ENCODE assay signal across 8 mouse cellular contexts in the genomic region with DNA sequence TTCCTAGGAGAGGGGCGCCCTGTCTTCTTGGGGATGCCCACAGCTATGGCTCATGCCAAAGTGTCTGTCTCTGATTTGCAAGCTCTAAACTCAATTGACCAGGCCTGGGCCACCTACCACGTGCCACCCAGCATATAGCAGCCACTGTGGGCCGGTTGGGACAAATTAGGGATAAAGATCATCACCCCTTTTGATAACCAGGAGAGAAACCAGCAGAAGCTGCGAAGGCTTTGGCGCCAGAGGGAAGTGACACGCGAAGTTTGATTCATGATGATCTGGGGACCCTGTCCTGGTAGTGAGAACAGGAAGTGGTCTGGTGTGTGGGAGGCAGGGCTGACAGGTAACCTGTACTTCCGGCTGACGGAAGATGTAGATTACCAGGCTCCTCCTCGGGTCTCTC. TPM values are rescaled to one million over a fixed set of nuclear protein-coding genes. Genes with fewer than 3 reads are reported as not detected.
DNase-seq lines count a peak whose midpoint lies in the region; ATAC-seq lines count a peak whose summit lies in the region.

No protein-coding gene starts in this region.

- peak overlapping the region; percentile 69 for H3K4me2 ChIP-seq in heart, embryonic 11.5 days
- H3K4me2 ChIP-seq in embryonic facial prominence, embryonic 12.5 days (replicated peaks): peak overlapping the region; percentile 66
- H3K4me2 ChIP-seq in limb, embryonic 11.5 days (ENCODE audit: low read depth, severe bottlenecking): peak overlapping the region; percentile 68

- no peak overlapping the region for H3K27ac ChIP-seq in heart, embryonic 11.5 days (ENCODE audit: low read depth, low read length)
- H3K27ac ChIP-seq in embryonic facial prominence, embryonic 12.5 days: no peak overlapping the region
- H3K27ac ChIP-seq in limb, embryonic 11.5 days (replicated peaks; ENCODE audit: low read depth, low read length): no peak overlapping the region

- intact Hi-C loops in heart, postnatal 25 days (cut with DNase I): no loop called here

- peaks cover 16% of the 10 kb centered on the region for H3K27me3 ChIP-seq in heart, embryonic 11.5 days (ENCODE audit: control insufficient read depth, insufficient read depth, low read length)
- H3K27me3 ChIP-seq in embryonic facial prominence, embryonic 12.5 days: peaks cover 47% of the 10 kb centered on the region
- H3K27me3 ChIP-seq in limb, embryonic 11.5 days (ENCODE audit: control insufficient read depth, insufficient read depth, low read length): peaks cover 18% of the 10 kb centered on the region

- H3K4me3 ChIP-seq in heart, embryonic 11.5 days (ENCODE audit: low read depth, low read length): peak overlapping the region; percentile 53
- H3K4me3 ChIP-seq in embryonic facial prominence, embryonic 12.5 days: peak overlapping the region; percentile 36
- peak overlapping the region; percentile 31 for H3K4me3 ChIP-seq in limb, embryonic 11.5 days (ENCODE audit: low read depth, low read length)

- H3K36me3 ChIP-seq in heart, embryonic 11.5 days (ENCODE audit: control insufficient read depth, insufficient read depth, low read length): no peaks in the 10 kb centered on the region
- no peaks in the 10 kb centered on the region for H3K36me3 ChIP-seq in embryonic facial prominence, embryonic 12.5 days
- H3K36me3 ChIP-seq in limb, embryonic 11.5 days (ENCODE audit: control insufficient read depth, insufficient read depth, low read length): no peaks in the 10 kb centered on the region

- 23% methylated on average over 10 of the region's 10 CpGs for WGBS in heart, embryonic 11.5 days (ENCODE audit: insufficient replicate concordance)
- WGBS in embryonic facial prominence, embryonic 12.5 days: 35% methylated on average over 10 of the region's 10 CpGs
- WGBS in limb, embryonic 11.5 days: 36% methylated on average over 10 of the region's 10 CpGs

- no peaks in the 10 kb centered on the region for H3K9me3 ChIP-seq in heart, embryonic 11.5 days (replicated peaks; ENCODE audit: control insufficient read depth, low read length)
- no peaks in the 10 kb centered on the region for H3K9me3 ChIP-seq in embryonic facial prominence, embryonic 12.5 days
- no peaks in the 10 kb centered on the region for H3K9me3 ChIP-seq in limb, embryonic 11.5 days (ENCODE audit: control insufficient read depth, low read length)

- ATAC-seq in heart, embryonic 11.5 days (replicated peaks; ENCODE audit: insufficient number of reproducible peaks, low FRiP score, low TSS enrichment): no peak
- ATAC-seq in embryonic facial prominence, embryonic 12.5 days (ENCODE audit: insufficient number of reproducible peaks, insufficient read depth, low FRiP score, low TSS enrichment): no peak
- 0 out of 2 replicates have a peak, but pooled peaks have one; percentile 17 for ATAC-seq in limb, embryonic 11.5 days (ENCODE audit: insufficient number of reproducible peaks, low FRiP score, low TSS enrichment, low read depth)

- DNase-seq in heart, postnatal 25 days (ENCODE audit: low spot score): no peak
- DNase-seq in limb, embryonic 11.5 days (ENCODE audit: low spot score): no peak
- peak; percentile 69 to 72 for DNase-seq in natural killer cell, adult 2 months (ENCODE audit: low spot score in 2 of 2)
- no peak for DNase-seq in adrenal gland, adult 2 months
- no peak for DNase-seq in ovary, postnatal 14 days (ENCODE audit: low spot score)
- no peak for DNase-seq in embryo, embryonic 10.5 days (ENCODE audit: low spot score)

- no peak overlapping the region for H3K9ac ChIP-seq in heart, embryonic 11.5 days (ENCODE audit: low read depth, low read length)
- 0 out of 2 replicates have a peak overlapping the region, but pooled peaks have one; percentile 37 for H3K9ac ChIP-seq in embryonic facial prominence, embryonic 12.5 days
- no peak overlapping the region for H3K9ac ChIP-seq in limb, embryonic 11.5 days (ENCODE audit: low read length)

- peaks cover 39% of the 10 kb centered on the region for H3K4me1 ChIP-seq in heart, embryonic 11.5 days (ENCODE audit: control insufficient read depth, insufficient read depth, low read length)
- peaks cover 18% of the 10 kb centered on the region for H3K4me1 ChIP-seq in embryonic facial prominence, embryonic 12.5 days
- H3K4me1 ChIP-seq in limb, embryonic 11.5 days (ENCODE audit: control insufficient read depth, insufficient read depth, low read length): peaks cover 8% of the 10 kb centered on the region

RNA-seq across cellular contexts. Expression of a gene that starts 10.9 kb away (rescaled TPM):
- 4.2 and 4.6 TPM in 2 replicates for polyA plus RNA-seq in heart, embryonic 11.5 days (2014; fragmentation: Nextera tagmentation; extraction: Ambion mirVana)
- 10 to 100 TPM; 16.7 to 20.8 TPM for total RNA-seq in heart, postnatal 25 days (2021)
- polyA plus RNA-seq in embryonic facial prominence, embryonic 12.5 days (2016; fragmentation: Nextera tagmentation; extraction: Ambion mirVana): 4.6 and 5.1 TPM in 2 replicates
- 4.9 and 5.8 TPM in 2 replicates for polyA plus RNA-seq in limb, embryonic 11.5 days (2014; fragmentation: Nextera tagmentation; extraction: Ambion mirVana)
- total RNA-seq in adrenal gland, adult 2 months (2021): 1 to 10 TPM; 3.5 to 4.9 TPM
- 2.8 and 4.7 TPM in 2 replicates for polyA plus RNA-seq in adrenal gland, adult 2 months (2012; rRNA removed)

Comparison
In these comparisons a context has a peak if more than half of its experiments do, and no peak if none do; other contexts are left out.
1. DNase-seq: peak in natural killer cell, adult 2 months (2 of 2); none in heart, postnatal 25 days (single experiment), limb, embryonic 11.5 days (single experiment), adrenal gland, adult 2 months (single experiment), ovary, postnatal 14 days (single experiment) and embryo, embryonic 10.5 days (single experiment).
2. Peak in every context shown above with its lines, with median percentiles within 50 percentile points of each other: H3K4me2 ChIP-seq and H3K4me3 ChIP-seq.